Mouse (Mus musculus): ENCODE results near the gene Actr5. TPM values are rescaled to one million over a fixed set of nuclear protein-coding genes. Genes with fewer than 3 reads are reported as not detected.

Actr5 gene
- total RNA-seq, 2 experiments from 2014 or later: 2.5 to 3.2 TPM

DNA sequence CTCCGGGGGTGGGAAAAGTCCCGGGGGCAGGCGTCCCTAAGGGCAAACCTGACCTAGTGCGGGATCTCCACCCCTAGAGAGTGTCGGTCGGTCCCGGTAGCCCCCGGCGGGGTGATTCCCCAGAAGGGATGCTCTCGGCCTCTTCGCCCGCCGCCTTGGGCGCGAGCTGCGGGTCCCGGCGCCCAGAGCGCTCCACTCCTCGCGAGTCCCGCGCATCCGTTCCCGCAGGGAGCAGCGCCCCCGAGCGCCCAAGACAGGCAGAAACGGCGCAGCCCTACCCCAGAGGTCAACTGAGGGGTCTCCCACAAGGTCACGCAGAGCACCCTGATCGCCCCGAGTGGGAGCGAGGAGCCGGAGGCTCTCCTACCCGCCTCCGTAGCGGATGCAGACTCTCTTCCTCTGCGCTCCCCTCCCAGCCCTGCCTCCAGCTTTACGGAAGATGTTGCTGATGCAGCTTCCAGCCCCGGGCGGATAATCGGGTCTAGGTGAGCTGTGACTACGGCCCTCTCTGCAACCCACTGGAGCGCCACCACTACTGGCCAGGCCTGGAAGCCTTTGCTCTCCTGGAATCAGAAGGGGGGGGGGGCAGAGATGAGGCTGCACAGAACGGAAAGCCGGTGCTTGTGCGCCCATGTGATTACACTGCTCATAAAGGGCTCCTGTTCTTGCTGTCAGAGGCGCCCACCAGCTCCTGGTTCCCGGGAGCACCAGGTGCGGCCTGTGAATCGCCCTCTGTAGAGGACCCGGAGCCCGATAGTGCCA is 43.2 kb downstream of the Actr5 start:
- DNase-seq: peak; percentile 28

DNA sequence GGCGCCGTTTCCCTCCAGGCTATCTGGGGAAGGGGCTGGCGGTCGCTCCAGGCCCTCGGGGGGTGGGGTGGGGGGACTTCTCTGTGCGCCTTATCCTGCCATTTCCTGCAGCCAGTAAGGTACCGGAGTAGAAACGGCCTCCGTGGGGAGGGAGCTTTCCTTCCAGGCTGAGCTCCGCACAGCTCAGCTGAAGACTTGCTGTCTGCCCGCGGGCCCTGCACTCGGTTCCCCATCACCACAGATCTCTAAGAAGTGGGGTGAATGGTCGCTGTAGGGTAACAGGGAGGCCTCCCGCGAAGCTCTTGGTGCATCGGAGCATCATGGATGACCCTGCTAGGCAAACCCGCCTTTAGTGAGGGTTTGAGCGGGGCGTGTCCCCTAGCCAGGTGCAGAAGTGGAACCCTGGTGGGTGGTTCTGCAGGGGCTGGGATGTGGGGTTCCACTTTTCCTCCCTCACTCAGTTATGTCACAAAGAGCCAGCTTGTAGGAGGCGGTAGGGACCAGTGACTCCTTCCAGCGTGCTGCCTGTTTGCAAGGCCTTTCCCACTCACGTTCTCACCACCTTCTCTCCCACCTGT is 43.8 kb downstream of the Actr5 start:
- no peak for DNase-seq

DNA sequence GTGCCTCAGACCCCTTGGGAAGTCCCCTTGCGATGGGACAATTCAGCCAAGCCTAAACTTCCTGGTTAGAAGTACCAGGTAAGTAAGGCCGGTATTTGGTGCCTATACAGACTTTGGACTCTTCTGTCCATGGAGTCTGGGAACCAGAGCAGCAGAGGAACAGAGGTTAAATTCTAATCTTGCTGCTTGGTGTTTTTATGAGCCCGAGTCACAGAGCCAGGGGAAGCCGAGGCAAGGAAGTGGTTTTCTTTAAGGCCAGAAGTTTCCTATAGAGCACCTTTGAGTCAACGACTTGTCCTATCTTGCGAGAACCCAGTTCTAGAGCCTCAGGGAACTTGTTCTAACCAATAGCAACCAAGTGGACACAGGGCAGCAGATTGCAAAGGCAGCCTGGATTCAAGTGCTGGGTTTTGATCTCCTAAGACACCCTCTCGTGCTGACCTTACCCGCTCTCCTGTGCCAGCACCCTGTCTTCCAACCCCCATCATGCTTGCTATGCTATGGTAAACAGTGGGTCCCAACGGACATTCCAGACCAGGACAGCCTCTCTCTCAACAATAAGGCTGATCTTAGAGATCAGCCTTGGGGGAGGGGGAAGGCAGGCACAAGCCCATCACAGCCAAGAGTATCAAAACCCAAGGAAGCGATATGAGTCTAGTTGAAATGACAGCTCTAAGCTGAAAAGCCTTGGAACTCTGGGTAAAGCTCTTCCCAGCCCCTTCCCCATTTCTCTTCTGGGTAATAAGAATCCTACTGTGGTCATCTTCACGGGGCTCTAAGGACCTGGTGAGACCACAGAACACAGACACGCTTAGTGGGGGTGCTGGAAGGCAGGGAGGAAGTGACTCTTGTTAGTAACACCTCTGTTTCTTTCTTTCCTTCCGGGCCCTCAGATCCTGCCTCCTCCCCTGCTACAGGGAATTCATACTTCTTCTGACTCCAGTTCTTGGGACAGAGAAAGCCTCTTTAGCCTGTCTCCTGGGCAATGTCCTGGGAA is 44.8 kb downstream of the Actr5 start:
- DNase-seq: no peak

DNA sequence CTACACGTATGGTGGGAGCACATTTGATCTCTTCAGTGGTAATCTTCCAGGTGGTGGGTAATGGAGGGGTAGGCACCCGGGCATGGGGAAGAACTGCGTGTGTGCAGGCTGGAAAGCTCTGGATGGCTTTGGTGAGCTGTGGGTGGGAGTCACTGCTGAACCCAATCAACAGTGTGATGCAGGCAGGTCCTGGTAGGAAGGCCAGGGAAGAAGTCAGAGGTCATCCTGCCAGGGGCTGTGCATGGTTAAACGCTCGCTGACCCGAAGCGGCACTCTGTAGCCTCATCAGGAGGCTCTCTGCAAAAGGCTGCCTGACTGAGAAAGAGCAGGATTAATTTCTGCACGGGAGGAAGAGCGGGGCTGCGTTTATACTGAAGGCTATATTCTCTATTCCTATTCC is 45.9 kb downstream of the Actr5 start:
- no peak for DNase-seq

DNA sequence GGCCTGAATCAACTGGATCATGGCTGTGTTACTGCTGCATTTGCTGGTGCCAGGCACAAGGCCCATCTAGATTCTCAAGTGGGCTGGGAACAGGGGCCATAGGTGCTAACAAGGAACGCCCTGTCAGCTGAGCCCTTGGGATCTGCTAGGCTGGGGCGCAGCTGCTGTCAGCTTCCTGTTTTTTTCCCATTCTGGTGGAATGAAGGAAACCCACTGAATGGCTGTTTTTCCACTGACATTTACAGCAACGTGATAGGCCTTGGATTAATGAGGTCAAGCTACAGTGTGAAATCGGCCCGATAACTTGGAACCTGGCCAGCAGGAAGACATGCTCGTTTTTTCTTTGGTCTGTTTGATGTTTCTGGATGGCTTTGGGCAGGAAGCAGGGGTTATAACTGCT is 48.1 kb downstream of the Actr5 start:
- DNase-seq: peak; percentile 52

DNA sequence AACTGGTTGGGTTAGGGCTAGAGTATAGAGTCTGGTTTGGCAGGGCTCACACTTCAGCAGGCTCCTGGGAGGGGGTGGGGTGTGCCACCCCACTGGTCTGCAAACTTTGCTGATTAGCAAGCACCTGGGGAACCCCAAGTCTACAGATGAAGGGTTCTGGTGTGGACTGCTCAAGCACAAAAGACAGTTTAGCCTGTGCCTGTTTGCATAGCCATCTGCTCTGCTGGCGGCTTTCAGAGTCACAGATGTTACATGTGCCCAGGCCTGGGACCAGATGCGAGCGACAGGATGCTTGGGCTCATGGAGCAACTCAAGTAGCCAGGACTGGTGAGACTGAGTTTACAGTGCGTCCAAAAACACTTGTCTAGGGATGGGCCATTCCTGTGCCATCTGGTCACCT is 48.8 kb downstream of the Actr5 start:
- no peak for DNase-seq

DNA sequence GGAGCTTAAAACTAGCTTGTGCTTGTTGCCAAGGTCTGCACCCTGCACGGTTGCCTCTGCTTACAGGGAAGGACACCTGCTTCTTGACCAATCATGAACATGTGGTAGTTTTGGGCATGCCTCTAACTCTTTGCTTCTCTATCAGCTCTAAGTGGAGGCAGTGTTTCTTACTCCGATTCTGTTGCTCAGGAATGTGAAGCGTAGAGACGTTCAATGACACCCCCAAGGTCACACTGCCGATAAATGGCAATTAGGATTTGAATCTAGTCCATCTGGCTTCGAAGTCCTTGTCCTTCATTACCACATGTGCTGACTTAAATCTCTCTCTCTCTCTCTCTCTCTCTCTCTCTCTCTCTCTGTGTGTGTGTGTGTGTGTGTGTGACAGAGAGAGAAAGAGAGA is 49.4 kb downstream of the Actr5 start:
- DNase-seq: no peak

DNA sequence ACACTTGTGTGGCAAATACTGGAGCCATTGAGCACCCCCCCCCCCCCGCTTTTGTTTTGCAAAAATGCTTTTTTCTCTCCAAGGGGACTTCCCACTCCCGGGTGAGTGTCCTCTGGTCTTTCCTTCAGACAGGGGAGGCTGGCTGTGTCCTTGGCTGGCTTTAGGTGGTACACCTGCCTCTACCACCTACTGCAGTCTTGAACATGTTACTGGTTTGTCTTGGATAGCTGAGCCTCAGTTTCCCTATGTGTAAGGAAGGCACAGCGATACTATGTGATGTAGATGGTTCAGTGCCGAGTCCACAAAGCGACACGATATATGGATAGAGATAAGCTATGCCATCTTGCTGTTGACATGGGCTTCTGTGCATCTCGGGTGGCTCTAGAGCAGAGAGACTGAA is 50.1 kb downstream of the Actr5 start:
- DNase-seq: no peak

DNA sequence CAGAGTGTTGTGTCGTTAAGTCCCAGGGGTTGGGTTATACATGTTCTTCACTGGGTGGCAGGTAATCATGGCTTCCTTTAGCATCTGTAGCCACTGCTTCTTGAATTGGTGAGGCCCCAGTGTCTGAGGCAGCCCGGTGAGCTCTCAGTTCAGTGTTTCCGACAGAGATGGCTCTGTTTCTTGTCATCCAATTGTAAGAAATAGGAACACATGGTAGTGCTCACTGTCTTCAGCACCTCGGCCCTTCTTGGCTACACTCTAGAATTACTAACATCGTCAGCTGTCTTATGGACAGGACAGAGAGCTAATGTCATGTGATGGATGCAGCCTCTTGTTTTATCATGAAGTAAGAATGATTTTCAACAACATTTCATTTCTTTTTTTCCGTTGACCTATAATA is 50.5 kb downstream of the Actr5 start:
- no peak for DNase-seq

DNA sequence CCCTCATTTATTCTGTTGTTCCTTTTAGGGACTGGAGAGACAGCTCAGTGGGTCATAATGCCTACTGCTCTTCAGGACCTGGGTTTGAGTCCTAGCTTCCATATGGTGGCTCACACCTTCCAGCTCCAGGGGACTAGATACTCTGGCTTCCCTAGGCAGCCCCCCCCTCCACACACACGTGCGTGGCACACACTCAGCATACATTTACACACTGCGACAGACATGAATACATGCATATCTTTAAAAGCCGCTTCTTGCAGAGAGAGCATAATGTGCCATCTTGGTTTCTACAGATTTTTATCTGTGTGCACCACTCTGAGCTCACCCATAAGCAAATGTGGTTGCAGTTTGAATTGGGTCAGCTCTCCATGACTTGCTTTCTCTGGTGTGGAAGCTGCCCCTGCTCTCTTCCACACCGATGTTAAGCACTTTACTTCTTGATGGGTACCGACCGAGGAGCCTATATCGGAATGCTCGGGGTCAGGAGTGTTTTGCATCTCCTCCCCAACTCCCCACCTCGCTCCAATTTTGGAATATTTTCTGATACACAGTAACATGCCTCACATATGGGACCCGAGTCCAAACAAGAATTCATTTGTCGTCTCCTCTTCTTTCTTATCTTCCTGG is 51.3 kb downstream of the Actr5 start:
- DNase-seq: no peak

DNA sequence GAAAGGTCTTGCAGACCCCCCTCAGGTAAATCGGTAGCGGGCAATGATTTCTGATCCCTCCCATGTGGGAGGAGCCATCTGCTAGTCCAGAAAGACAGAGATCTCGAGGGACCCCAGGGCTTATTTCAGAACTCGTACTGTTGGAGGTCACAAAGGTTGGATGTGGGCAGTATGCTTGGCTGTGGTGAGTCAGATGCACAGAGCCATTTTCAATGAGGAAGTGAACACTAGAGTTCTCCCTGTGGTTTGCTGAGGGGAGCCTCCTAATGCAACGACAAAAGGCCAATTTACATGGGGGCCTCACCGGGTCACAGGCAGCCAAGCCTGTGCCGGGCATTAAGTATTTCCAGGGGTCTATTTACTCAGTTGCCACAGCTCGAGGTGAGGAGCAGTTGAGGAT is 53.3 kb downstream of the Actr5 start:
- no peak for DNase-seq

DNA sequence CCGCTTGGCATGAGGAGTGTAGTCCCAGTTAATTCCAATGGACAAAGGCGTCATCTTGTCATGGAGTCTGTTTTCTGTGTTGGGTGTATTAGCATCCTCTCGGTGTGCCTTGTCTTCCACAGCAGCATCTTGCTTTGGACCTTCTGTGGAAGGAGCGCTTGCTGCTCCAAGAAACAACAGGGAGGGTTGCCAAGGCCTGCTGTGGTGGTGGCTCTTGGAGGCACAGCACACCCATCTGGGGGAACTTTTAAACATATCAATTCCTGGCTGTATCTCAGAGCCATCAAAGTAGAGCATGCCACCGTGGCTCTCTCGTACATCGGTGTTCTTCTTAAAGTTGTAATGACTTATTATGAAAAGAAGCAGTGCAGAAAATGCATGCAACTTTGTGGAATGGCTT is 54.4 kb downstream of the Actr5 start:
- DNase-seq: no peak

DNA sequence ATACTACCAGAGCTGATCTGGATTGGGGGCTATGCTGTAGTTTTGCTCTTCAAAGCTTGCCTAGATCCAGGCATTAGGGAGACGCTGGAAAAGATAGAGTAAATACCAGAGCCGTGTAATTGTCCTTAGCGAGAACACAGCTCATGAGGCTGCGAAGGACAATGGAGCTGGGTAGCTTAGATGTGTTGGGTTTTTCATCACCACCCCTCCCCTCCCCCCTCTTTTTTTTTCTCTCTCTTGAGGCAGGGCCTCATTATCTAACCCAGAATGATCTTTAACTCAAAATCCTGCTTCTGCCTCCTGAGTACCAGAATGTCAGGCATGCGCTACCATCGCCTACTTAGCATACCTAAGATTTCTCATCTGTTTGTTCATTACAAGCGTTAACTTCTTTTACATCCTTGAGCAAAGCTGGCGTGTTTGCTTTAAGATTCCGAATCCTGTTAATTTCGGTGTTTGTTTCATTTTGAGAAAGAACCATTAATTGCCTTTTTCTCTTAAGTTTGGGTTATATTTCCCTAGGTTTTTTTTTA is 55.7 kb downstream of the Actr5 start:
- no peak for DNase-seq

DNA sequence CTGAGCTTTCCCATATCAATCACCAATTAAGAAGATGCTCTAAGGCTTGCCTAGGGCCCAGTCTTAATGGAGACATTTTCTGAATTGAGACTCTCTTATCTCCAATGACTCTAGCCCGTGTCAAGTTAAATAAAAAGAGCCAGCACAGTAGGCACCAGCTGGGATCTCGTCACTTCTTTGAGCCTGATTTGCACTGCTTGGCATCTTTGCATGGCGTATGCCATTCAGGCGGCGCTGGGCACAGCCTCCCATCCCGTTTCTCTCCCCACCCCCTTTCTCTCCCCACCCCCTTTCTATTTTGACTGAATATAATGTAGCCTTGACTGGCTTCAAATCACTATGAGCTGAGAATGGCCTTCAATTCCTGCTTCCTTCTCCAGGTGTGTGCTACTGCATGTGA is 57.0 kb downstream of the Actr5 start:
- no peak for DNase-seq

DNA sequence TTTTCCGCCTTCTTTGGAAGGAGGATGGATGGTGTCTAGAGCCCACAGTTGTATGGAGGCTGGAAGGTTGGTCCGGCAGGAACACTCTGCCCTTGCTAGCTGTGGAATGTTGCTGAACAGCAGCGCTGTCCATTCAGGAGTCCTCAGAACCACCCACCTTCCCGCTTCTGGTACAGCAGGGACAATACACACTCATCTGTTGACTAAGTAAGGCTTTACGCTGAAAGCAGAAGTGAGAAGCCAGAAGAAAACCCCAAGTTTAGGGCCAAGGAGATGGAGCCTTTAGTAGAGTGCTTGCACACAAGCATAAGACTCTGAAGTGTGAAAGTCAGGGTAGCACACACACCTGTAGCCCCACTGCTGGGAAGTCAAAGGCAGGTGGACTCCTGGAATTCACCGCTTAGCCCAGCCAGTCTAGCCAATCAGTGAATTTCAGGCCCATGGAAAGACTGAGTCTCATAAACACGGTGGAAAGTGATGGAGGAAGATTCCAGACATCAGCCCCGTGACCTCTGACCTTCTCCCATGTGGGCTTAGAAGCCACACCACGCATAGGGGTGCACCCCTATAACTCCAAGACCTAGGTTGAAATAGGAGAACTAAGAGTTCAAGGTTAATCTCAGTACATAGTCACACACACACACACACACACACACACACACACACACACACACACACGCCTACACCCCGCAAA is 57.8 kb downstream of the Actr5 start:
- DNase-seq: no peak

DNA sequence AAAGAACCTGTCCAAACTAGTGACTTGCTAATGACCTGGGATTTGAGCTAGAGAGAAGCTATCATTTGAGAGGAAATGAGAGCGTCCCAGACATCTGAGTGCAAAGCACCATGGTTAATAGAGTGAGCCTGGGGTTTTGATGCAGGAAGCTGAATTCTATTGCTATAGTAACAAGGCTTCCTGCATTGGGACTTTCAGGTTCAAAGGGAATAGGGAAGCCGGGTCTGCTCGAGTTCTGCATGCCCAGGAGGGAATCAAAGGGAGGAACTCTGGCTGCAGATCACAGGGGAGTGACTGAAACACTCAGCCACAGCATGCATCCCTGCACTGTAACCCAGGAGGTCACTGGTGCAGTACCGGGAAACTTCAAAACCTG is 58.3 kb downstream of the Actr5 start:
- DNase-seq: no peak

DNA sequence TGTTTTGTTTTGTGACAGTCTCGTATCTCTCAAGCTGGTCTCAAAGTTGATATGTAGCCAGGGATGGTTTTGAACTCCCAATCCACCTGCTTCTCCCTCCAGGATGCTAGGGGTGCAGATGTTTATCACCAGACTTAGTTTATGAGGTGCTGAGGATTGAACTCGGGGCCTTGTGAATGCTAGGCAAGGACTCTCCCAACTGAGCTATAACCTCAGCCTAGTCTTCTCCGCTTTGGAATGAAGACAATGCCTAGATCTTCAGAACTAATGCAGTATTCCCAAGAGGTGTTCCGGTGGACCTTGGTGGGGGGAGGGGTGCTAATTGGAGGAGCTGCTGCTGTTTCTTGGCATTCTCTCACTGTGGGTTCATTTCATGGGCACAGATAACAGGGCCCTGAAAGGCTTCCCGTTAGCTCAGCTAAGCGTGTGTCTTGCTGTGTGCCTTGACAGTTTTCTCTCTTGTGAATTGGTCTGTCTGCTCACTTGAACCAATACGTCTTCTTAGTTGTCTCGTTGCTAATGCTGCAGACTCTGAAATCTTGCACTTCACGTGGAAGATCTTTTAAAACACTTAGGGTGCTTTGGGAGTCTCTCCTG is 59.7 kb downstream of the Actr5 start:
- no peak for DNase-seq

DNA sequence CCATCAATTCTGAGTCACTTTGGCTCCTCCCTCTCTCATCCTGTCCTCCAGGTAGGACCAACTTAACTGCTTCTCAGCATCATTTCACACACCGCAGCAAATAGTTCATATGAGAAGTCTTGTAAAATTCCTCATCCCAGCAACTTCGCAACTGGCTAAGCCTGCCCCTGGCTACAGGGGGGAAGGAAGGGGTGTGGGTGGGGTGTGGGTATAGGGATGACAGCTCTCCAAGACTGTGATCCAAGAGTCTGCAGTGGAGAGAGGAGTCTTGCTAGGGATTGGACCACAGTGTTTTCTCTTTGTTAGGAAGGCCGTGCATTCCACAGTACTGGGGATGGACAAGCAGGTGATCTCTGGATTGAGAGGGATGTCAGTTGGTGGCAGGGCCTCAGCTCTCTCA is 60.2 kb downstream of the Actr5 start:
- no peak for DNase-seq

DNA sequence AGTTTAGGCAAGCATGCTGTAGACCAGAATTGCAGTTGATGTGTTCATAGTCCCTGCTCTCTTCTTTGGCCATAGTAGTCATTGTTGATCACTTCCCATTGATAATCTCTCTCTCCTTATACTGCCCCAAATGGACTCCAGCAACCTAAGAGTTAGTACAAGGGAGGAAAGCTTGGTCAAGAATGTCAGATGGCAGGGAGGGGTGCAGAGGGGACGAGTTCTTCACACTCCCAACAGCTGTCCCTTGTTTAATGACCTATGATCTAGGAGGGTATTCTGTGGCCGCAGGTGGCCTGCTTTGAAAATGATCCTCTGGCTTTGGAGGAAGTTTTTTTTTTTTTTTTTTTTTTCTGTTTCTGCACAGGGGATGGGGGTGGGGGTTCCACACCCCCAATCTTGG is 61.7 kb downstream of the Actr5 start:
- no peak for DNase-seq

DNA sequence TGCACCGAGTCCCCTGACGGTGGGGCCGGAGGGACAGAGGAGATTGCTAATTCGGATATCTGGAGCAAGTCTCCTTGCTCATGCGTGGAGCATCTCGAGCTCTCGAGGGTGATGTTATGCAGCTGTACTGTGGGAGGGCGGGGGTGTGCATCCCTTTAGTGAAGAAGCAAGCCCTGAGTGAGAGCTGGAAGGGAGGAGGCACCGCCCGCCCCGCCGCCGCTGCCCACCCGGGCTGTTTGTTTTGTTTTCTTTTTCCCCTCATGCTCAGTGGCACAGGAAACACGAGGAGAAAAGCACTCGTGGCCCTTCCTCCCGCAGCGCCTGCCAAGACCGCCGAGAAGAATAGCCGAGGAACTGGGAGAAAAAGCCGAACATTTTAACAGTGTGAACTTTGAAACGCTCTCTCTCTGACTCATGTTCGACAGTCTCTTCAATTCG is 63.1 kb downstream of the Actr5 start:
- DNase-seq: peak; percentile 53

Data from gastrocnemius, postnatal 25 days (tissue).